Mouse (Mus musculus) thymus, adult 2 months (tissue): ENCODE results near the gene Sema4b. TPM values are rescaled to one million over a fixed set of nuclear protein-coding genes. Genes with fewer than 3 reads are reported as not detected.

Experiments used
- DNase-seq: peaks from one replicate; pipeline ENCODE4 v3.0.0; 2021
- H3K27ac ChIP-seq: fragments of 200-500 bp; 2 replicates; pipeline ENCODE4 v1.5.1; 2012; ENCODE audit warnings: low read length, control low read depth; ENCODE audit not compliant: control insufficient read depth, insufficient read depth
- H3K27me3 ChIP-seq: fragments of 200-500 bp; 2 replicates; pipeline ENCODE4 v1.6.1; 2012; ENCODE audit warnings: mild to moderate bottlenecking, low read length, moderate library complexity, mixed read lengths; ENCODE audit not compliant: control insufficient read depth, insufficient read depth
- H3K36me3 ChIP-seq: fragments of 200-500 bp; 2 replicates; pipeline ENCODE4 v1.6.1; 2012; ENCODE audit warnings: mild to moderate bottlenecking, low read length, moderate library complexity; ENCODE audit not compliant: control insufficient read depth, insufficient read depth
- H3K4me1 ChIP-seq: fragments of 200-500 bp; replicated peaks from 2 replicates; pipeline ENCODE4 v1.6.1; 2012; ENCODE audit warnings: low read length; ENCODE audit not compliant: control insufficient read depth, insufficient read depth
- H3K4me3 ChIP-seq: fragments of 200-500 bp; 2 replicates; pipeline ENCODE4 v1.5.1; 2012; ENCODE audit warnings: mild to moderate bottlenecking, low read length, control low read depth, moderate library complexity; ENCODE audit not compliant: control insufficient read depth, insufficient read depth
- CTCF ChIP-seq: fragments of 200-500 bp; IDR thresholded peaks from 2 replicates; pipeline ENCODE4 v1.5.1; 2012; ENCODE audit warnings: mild to moderate bottlenecking, control low read depth, low read length, moderate library complexity, borderline replicate concordance; ENCODE audit not compliant: control insufficient read depth, poor library complexity, insufficient read depth; ENCODE audit errors: extremely low read depth
- POLR2A ChIP-seq: fragments of 200-500 bp; IDR thresholded peaks from 2 replicates; pipeline ENCODE4 v1.6.1; 2012; ENCODE audit warnings: mild to moderate bottlenecking, low read length, control low read depth, moderate library complexity; ENCODE audit not compliant: control insufficient read depth, poor library complexity, insufficient read depth; ENCODE audit errors: extremely low read depth
- WGBS: fragments of 180-500 bp; shearing (Covaris S2); methylation state at CpG from one replicate; pipeline ENCODE4 v1.1.7; 2018; 5-methylcytosine and 5-hydroxymethylcytosine counted together
- polyA plus RNA-seq: library from polyadenylated mRNA; depleted of rRNA; stranded (reverse); fragments of >200 nt; gene quantifications from 2 replicates; pipeline ENCODE4 v1.2.3, GENCODE M21; 2012

Sema4b gene
- polyA plus RNA-seq, 1 experiment: 37.4 TPM

GRCm38 (mm10) chr7:80233799-80234198, 47.2 kb downstream of the Sema4b start:
- peak overlapping the region; percentile 50; the same call in 1 of the 2 replicates for H3K27ac ChIP-seq
- TF ChIP-seq CTCF (no peak), POLR2A (no peak)
- no peak for DNase-seq
- WGBS: 72% methylated on average over 9 of the region's 9 CpGs
- H3K4me3 ChIP-seq: peak overlapping the region; percentile 15; the same call in 1 of the 2 replicates
- H3K4me1 ChIP-seq: peaks cover 7% of the 10 kb centered on the region
- no peaks in the 10 kb centered on the region for H3K27me3 ChIP-seq
- peaks cover 7% of the 10 kb centered on the region for H3K36me3 ChIP-seq

DNA sequence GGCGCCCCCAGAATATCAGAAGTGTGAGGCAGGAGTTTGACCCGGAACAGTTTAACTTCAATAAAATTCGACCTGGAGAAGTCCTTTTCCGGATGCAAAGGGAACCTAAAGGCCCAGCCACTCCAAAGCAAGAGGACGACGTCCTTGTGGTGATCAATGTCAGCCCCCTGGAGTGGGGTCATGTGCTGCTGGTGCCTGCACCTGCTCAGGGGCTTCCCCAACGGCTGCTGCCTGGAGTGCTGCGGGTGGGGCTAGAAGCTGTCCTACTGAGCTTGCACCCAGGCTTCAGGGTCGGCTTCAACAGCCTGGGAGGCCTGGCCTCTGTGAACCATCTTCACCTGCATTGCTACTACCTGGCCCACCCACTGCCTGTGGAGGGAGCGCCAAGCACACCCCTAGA, 51.9 kb downstream of the Sema4b start:
- Histone ChIP-seq H3K4me1 (peaks cover 5% of the 10 kb centered on the region), H3K36me3 (peaks cover 22% of the 10 kb centered on the region), H3K27me3 (no peaks in the 10 kb centered on the region), H3K4me3 (no peak overlapping the region), H3K27ac (no peak overlapping the region)
- 94% methylated on average over 10 of the region's 10 CpGs for WGBS
- no peak for DNase-seq
- TF ChIP-seq POLR2A: no peak
- TF ChIP-seq CTCF: no peak

DNA sequence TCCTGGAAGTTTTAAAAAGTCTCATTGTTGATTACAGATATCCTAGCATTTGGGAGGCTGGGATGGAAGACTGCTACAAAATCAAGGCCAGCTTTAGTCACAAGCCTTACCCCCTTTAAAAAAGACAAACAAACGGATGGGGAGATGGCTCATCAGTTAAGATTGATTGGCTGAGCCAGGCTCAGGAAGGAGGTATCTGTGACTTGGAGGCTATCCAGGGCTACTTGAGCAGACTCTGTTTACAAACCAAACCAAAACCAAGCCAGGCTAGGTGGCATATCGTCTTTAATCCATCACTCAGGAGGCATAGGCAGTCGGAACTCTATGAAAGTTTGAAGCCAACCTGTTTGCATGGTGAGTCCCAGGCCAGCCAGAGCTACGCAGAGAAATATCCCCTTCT, 55.0 kb downstream of the Sema4b start:
- DNase-seq: no peak
- Histone ChIP-seq H3K27ac (no peak overlapping the region), H3K27me3 (no peaks in the 10 kb centered on the region), H3K4me3 (no peak overlapping the region), H3K4me1 (0 out of 2 replicates have a peak, but pooled peaks cover 2% of the 10 kb centered on the region), H3K36me3 (peaks cover 22% of the 10 kb centered on the region)
- TF ChIP-seq CTCF (no peak), POLR2A (no peak)
- 95% methylated on average over 4 of the region's 4 CpGs for WGBS

GRCm38 (mm10) chr7:80244851-80245250, 58.2 kb downstream of the Sema4b start:
- H3K4me3 ChIP-seq: no peak overlapping the region
- over 99% methylated on average over 4 of the region's 4 CpGs for WGBS
- H3K27me3 ChIP-seq: no peaks in the 10 kb centered on the region
- H3K4me1 ChIP-seq: 0 out of 2 replicates have a peak, but pooled peaks cover 2% of the 10 kb centered on the region
- TF ChIP-seq CTCF: no peak
- TF ChIP-seq POLR2A: no peak
- DNase-seq: no peak
- peaks cover 8% of the 10 kb centered on the region; the same call in 1 of the 2 replicates for H3K36me3 ChIP-seq
- no peak overlapping the region for H3K27ac ChIP-seq

GRCm38 (mm10) chr7:80246148-80246721, 59.6 kb downstream of the Sema4b start, which contains the start of gene Ttll13:
Gene Ttll13, plus strand, starts transcription at chr7:80246376.
- Histone ChIP-seq H3K4me1 (0 out of 2 replicates have a peak, but pooled peaks cover 2% of the 10 kb centered on the region), H3K27ac (no peak within 1 kb of the TSS), H3K4me3 (peak within 1 kb of the TSS; percentile 48), H3K36me3 (no peaks in the 10 kb centered on the region), H3K27me3 (no peaks in the 10 kb centered on the region)
- DNase-seq: peak; percentile 96
- peak; percentile 82 for TF ChIP-seq CTCF
- TF ChIP-seq POLR2A: no peak
- under 1% methylated on average over 48 of the region's 48 CpGs for WGBS

- TF ChIP-seq CTCF (no peak), POLR2A (no peak)
- DNase-seq: peak; percentile 19
- H3K27me3 ChIP-seq: no peaks in the 10 kb centered on the region
- no peak overlapping the region for H3K27ac ChIP-seq
- H3K4me1 ChIP-seq: 0 out of 2 replicates have a peak, but pooled peaks cover 2% of the 10 kb centered on the region
- H3K4me3 ChIP-seq: no peak overlapping the region
- 16% methylated on average over 7 of the region's 7 CpGs for WGBS
- H3K36me3 ChIP-seq: no peaks in the 10 kb centered on the region
These were observed 60.2 kb downstream of the Sema4b start for GRCm38 (mm10) chr7:80246859-80247258.
